Mouse (Mus musculus): ENCODE results near the gene Akap4. TPM values are rescaled to one million over a fixed set of nuclear protein-coding genes. Genes with fewer than 3 reads are reported as not detected.

Akap4 gene
- total RNA-seq (2014; fragmentation: Nextera tagmentation), result not detected in 2 replicates
- not detected in 2 replicates for total RNA-seq (2017)

DNA sequence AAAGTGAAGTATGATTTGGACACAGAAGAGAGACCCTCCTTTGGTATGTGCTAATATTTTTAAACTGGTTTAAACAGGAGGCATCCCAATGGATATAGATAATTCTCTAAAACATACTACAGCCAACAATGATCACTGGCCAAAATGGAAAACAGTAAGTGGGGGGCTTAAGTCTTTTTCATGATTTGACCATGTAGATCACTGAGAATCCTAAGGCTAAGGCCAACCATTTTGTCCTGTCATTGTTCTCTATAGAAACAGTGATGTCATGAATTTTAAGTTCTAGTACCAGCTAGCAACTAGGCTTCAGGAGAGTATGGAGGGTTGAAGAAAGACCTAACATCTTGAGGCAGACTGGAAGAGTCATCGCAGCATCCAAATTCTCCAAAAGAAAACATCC is at the start of gene Akap4:
TSS of gene Akap4 (plus strand) at position 301 of the 400 bp plus-strand sequence.
- no peak for ATAC-seq (replicated peaks; ENCODE audit: low FRiP score, low TSS enrichment, poor library complexity, severe bottlenecking)

DNA sequence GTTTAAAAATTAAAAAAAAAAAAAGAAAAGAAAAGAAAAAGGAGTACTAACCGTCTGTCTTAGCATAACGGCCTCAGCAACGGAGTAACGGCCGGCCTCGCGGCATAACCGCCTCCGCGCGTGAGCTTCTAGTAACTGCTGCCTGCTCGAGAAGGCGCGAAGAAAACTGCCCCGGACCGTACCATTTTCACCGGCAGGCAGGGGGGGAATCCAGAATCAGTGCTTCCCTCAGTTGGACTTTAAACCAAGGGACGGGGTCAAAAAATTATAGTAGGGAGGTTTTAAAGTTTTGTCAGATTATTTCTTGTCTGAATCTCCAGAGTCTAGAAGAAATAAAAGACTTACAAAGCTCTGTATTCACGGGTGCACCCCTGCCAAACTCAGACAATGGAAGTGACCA is 25.8 kb upstream of the Akap4 start, which contains the start of gene Ccnb3:
TSS of gene Ccnb3 (minus strand) at position 101 of the 400 bp plus-strand sequence.
- ATAC-seq (replicated peaks; ENCODE audit: low FRiP score, low TSS enrichment, poor library complexity, severe bottlenecking), result no peak

DNA sequence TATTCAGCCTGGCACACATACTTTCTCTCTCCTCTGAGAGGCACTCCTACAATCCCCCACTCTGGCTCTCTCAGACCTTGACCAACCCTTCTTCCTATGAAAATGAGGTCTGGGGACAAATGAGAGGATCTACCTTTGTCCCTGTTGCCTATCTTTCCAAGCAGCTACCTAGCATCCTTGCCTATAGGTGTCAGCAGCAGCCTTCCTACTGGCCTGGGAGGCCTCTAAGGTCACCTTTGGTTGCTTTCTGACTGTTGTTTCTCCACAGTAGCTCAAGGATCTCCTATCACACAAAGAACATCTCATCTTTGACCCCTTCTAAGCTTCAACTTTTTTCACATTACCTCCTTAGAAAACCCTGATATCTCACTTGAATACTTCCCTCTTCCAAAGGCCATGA is 10.3 kb upstream of the Akap4 start:
- no peak for ATAC-seq (replicated peaks; ENCODE audit: low FRiP score, low TSS enrichment, poor library complexity, severe bottlenecking)

DNA sequence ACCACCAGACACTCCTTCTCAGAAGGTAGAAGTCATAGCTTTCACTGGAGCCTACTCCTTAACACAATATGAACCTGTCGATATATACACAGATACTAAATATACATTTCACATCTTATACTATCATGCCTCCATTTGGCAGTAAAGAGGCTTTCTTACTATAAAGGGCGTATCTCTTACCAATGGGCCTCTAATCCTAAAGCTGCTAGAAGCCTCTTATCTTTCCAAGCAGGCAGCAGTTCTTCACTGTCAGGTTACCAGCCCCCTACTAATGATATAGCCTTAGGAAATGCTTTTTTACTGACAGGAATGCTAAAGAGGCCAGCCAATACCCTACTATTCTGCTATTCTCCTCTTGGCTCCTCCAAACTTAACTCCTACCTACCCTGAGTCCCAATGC is 9.7 kb upstream of the Akap4 start:
- peak; percentile 99 for ATAC-seq (replicated peaks; ENCODE audit: low FRiP score, low TSS enrichment, poor library complexity, severe bottlenecking)

DNA sequence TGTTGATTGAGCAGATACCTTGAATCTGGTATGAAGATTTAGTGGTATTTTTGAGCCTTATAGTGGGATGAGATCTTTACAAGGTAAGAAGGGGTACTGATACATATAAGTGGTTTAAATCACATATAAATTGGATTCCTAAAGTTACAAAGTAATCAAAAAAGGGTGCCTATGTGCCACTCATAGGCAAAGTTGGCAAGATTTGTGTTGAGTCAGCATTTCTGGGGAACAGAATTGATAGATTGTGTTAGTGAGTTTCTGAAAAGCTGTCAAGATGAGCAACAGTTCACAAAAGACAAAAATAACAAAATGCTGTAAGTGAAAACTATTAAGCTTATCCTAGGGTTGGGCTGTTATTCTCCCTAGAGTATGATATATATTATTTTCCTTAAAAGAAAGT is 3.2 kb upstream of the Akap4 start:
- no peak for ATAC-seq (replicated peaks; ENCODE audit: low FRiP score, low TSS enrichment, poor library complexity, severe bottlenecking)

DNA sequence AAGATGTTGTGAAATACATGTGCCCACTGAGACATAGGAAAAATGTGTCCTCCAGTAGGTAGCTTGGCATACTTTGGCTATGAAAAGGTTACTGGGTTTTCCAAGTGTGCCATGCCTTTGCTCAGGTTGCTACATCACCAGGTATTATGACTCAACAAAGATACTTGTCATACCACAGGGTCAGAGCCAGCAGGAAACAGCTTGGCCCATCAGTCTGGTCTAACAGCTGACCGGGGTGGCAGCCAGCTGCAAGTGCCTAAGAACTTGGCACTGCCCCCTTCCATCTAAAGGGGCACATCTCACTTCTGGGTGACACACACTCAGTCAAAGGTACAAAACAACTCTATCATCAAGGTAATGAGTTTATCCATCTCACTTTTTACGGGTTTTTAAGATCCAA is 683 bp downstream of the Akap4 start:
- no peak for ATAC-seq (replicated peaks; ENCODE audit: low FRiP score, low TSS enrichment, poor library complexity, severe bottlenecking)

DNA sequence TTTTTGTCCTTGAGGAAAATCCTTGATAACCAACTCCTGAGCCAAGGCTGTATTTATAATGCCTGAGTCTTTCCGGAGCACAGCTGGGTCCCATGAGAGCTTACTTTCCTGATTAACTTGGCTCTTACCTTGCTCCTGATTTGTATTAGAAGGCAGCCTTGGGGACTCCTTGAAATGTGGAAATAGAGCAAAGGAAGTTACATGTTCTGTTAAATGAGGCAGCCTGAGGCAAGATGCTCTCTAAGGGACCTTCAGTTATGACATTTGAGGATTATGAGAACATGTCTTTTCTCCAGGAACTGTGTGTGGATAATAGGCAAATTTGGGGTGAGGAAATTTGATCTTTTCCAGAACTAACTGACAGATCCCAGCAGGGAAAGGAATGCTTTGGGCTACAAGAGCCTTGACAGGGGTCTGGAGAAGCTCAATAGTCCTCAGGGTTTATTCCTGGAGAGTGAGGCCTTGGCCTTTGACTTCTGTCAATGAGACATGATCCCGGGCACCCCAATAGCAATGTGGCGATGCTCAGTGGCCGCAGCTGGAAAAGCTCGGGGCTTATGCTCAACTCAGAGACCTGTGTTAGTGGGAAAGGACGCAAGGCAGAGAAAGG is 12.6 kb downstream of the Akap4 start:
- no peak for ATAC-seq (replicated peaks; ENCODE audit: low FRiP score, low TSS enrichment, poor library complexity, severe bottlenecking)

DNA sequence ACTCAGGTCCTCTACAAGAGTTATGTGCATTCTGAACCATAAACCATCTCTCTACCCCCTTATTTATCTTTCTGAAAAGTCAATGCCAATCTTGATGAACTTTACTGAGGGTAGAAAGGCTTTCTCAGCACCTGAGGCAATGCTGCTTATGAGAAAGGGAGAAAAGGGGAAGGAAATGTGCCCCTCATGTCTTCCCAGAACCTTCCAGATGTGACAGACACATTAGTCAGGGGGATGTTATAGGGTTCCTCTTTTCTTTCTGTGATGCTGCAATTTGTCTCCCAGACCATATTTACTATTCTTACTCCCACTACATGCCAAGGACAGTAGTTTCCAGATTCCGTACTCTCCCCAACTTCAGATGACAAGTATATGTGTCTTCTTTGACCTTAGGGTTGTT is 18.6 kb downstream of the Akap4 start:
- no peak for ATAC-seq (replicated peaks; ENCODE audit: low FRiP score, low TSS enrichment, poor library complexity, severe bottlenecking)

DNA sequence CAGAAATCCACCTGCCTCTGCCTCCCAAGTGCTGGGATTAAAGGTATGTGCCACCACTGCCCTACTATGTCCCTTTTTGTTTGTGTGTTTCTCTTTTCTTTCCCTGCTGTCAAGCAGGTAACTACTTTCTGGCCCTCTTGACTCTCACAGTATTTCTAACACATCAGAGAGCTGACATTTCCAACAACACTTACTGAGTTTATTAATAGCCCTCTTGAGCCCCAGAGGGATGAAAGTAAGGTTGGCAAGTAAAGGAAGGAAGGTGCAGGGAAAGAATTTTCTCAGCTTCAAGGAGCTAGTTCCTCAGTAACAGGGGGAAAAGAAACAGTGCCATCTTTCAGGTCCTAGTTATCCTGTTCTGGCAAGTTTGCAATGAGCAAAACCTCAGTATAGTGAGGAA is 23.0 kb downstream of the Akap4 start:
- ATAC-seq (replicated peaks; ENCODE audit: low FRiP score, low TSS enrichment, poor library complexity, severe bottlenecking), result no peak

DNA sequence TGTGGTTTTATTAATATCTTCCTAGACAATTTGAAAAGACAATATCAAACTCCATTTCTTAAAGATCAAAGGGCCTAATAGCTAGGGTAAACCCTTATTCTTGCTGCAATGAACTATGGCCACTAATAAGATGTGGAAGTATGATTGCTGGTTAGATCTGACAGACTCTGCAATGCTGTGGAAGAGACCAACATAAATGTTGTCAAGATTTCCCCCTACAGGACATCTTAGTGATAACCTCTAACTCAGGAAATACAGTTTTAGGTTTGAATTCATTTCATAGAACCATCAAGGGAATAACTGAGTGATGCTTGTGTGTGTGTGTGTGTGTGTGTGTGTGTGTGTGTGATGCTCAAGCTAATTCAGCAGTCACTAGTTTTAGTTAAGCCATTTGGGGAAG is 35.0 kb downstream of the Akap4 start:
- no peak for ATAC-seq (replicated peaks; ENCODE audit: low FRiP score, low TSS enrichment, poor library complexity, severe bottlenecking)

DNA sequence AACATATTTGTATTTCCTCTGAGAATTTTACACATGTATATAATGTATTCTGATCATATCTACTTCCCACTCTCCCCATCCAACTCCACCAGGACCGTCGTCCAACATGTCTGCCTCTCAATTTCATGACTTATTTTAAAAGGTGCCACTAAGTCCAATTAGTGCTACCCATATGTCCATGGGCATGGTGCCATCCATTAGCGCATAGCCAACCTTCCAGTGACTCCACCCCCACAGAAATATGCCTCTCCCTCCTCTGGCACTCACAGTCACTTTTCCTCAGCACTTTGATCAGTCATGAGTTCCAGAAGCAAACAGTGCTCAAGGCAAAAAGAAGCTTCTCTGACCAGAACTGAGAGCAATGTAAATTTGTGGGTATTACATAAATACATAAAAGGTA is 47.6 kb downstream of the Akap4 start:
- no peak for ATAC-seq (replicated peaks; ENCODE audit: low FRiP score, low TSS enrichment, poor library complexity, severe bottlenecking)

DNA sequence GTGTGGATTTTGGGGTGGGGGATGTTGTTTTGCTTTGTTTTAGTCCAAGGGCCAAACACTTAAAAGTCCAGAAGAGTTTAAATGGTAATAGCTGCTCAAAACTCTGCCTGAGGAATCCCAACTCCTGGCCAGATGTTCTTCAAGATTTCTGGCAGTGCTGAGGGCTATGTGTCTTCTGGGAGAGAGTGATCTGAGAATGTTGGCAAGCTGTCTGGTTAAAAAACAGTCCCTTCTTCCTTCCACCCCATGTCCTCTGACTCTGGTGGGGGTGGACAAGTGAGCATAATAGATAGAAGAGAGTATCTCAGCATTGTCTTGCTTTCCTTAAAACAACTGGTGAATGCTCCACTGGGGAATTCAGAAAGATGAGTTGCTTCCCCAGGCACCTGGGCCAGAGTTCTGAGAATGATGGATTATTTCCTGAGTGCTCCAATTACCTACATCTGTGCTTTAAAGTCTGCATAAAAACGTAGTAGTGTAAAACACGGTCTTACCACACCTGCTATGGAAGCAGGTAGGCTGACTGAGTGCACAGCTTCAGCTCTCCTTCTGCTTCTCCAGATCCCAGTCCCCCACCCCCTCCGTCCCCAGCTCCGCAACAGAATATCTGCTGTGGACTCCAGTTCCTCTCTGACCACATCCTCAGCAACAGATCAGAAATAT is 54.4 kb downstream of the Akap4 start:
- ATAC-seq (replicated peaks; ENCODE audit: low FRiP score, low TSS enrichment, poor library complexity, severe bottlenecking), result no peak

Other genes with a start within 250 kb of the Akap4 start
- 0.40 TPM in 1 of 2 replicates, not detected in the other for gene Ccnb3, start 25.9 kb upstream of the Akap4 start, total RNA-seq (2014; fragmentation: Nextera tagmentation)
- gene Ccnb3, start 25.9 kb upstream of the Akap4 start, total RNA-seq (2017), result not detected in 2 replicates

All from megakaryocyte-erythroid progenitor cell, adult 5-6 weeks (primary cell).